ENCODE assay signal across 8 mouse cellular contexts in genomic region chr7:67672650-67673049, GRCm38 (mm10). TPM values are rescaled to one million over a fixed set of nuclear protein-coding genes. Genes with fewer than 3 reads are reported as not detected.
DNase-seq lines count a peak whose midpoint lies in the region; ATAC-seq and TF ChIP-seq lines count a peak whose summit lies in the region.

No protein-coding gene starts in this region.

- no peaks in the 10 kb centered on the region for H3K27me3 ChIP-seq in midbrain, postnatal 0 days (ENCODE audit: insufficient read depth, low read length)

- peak overlapping the region; percentile 8; the same call in 1 of the 2 replicates for H3K4me2 ChIP-seq in midbrain, postnatal 0 days (ENCODE audit: low read depth, low read length, poor library complexity, severe bottlenecking)

- intact Hi-C loops in left cerebral cortex, postnatal 4 days (cut with DNase I), result loop anchor here (2.0 to 10.0 kb wide), 2 partner anchors 88 to 682 kb away; no protein-coding TSS in a partner anchor

- peak; percentile 53 for DNase-seq in 3134 (ENCODE audit: extremely low read depth, insufficient read length, low spot score)
- peak; percentile 82 for DNase-seq in adrenal gland, adult 8-10 months
- DNase-seq in embryo, embryonic 11.5 days (ENCODE audit: low read depth, low spot score), result peak; percentile 78
- peak; percentile 96 for DNase-seq in kidney, adult 18-20 months
- peak; percentile 94 for DNase-seq in left cerebral cortex, postnatal 4 days
- DNase-seq in midbrain, postnatal 0 days (ENCODE audit: low spot score), result peak; percentile 92
- peak; percentile 57 to 73 for DNase-seq in spleen, postnatal 14 days (ENCODE audit: low spot score in 2 of 2)

- no peak overlapping the region for H3K4me3 ChIP-seq in midbrain, postnatal 0 days (ENCODE audit: low read depth, low read length)

- no peaks in the 10 kb centered on the region; the same call in 1 of the 2 replicates for H3K36me3 ChIP-seq in midbrain, postnatal 0 days (ENCODE audit: insufficient read depth, low read length)

- ATAC-seq in granulocyte monocyte progenitor cell, adult 5-6 weeks (replicated peaks; ENCODE audit: poor library complexity, severe bottlenecking), result peak; percentile 83
- peak; percentile 74 for ATAC-seq in midbrain, postnatal 0 days (ENCODE audit: low FRiP score)

- WGBS in midbrain, postnatal 0 days, result 6% methylated on average over 10 of the region's 10 CpGs

- no peaks in the 10 kb centered on the region for H3K9me3 ChIP-seq in midbrain, postnatal 0 days (ENCODE audit: low read length)

- TF ChIP-seq CTCF in midbrain, postnatal 0 days (IDR thresholded peaks at IDR 0.05), result peak; percentile 99

- no peak overlapping the region for H3K9ac ChIP-seq in midbrain, postnatal 0 days (replicated peaks; ENCODE audit: low read length, poor library complexity, severe bottlenecking)

- H3K27ac ChIP-seq in midbrain, postnatal 0 days (ENCODE audit: low read depth, low read length), result no peak overlapping the region

- H3K4me1 ChIP-seq in midbrain, postnatal 0 days (ENCODE audit: insufficient read depth, low read length), result no peaks in the 10 kb centered on the region

RNA-seq across cellular contexts. Expression of gene Ttc23, which starts 25.4 kb away (rescaled TPM):
- 10 to 100 TPM; 41.4 to 55.0 (median 44.1) TPM for total RNA-seq in adrenal gland, adult 8-10 months (2022)
- 0.32 TPM in 1 of 2 replicates, not detected in the other for total RNA-seq in granulocyte monocyte progenitor cell, adult 5-6 weeks (2014; fragmentation: Nextera tagmentation)
- 1.7 and 4.9 TPM in 2 replicates for total RNA-seq in granulocyte monocyte progenitor cell, adult 5-6 weeks (2017)
- total RNA-seq in left cerebral cortex, postnatal 4 days (2021), result 1 to 10 TPM; 8.7 to 9.6 TPM
- 5.9 and 6.7 TPM in 2 replicates for total RNA-seq in midbrain, postnatal 0 days (2014; rRNA removed)
- polyA plus RNA-seq in midbrain, postnatal 0 days (2015; fragmentation: Nextera tagmentation; extraction: Ambion mirVana), result 4.6 and 5.6 TPM in 2 replicates

RNA-seq across cellular contexts. Expression of gene Lrrc28, which starts 27.6 kb away (rescaled TPM):
- 10 to 100 TPM; 24.7 to 32.5 (median 27.5) TPM for total RNA-seq in adrenal gland, adult 8-10 months (2022)
- total RNA-seq in granulocyte monocyte progenitor cell, adult 5-6 weeks (2014; fragmentation: Nextera tagmentation), result 15.2 and 16.6 TPM in 2 replicates
- total RNA-seq in granulocyte monocyte progenitor cell, adult 5-6 weeks (2017), result 13.0 and 17.9 TPM in 2 replicates
- total RNA-seq in left cerebral cortex, postnatal 4 days (2021), result 10 to 100 TPM; 32.8 to 35.8 TPM
- 61.4 and 69.0 TPM in 2 replicates for total RNA-seq in midbrain, postnatal 0 days (2014; rRNA removed)
- polyA plus RNA-seq in midbrain, postnatal 0 days (2015; fragmentation: Nextera tagmentation; extraction: Ambion mirVana), result 22.4 and 25.8 TPM in 2 replicates
